Mouse (Mus musculus) C2C12 (cell line): ENCODE results near the gene Rabac1.

Experiments
- CEBPB ChIP-seq: IDR thresholded peaks from one replicate; pipeline ENCODE4 v1.6.1; 2011; ENCODE audit warnings: low read depth, mild to moderate bottlenecking, control low read depth, moderate library complexity
- CTCF ChIP-seq: IDR thresholded peaks from one replicate; pipeline ENCODE4 v1.5.1; 2011; ENCODE audit not compliant: control insufficient read depth, insufficient read depth, insufficient read length
- FOSL1 ChIP-seq: IDR thresholded peaks from one replicate; pipeline ENCODE4 v1.8.0; 2011; ENCODE audit warnings: mild to moderate bottlenecking, low read length; ENCODE audit not compliant: poor library complexity, insufficient read depth, severe bottlenecking
- MAX ChIP-seq: IDR thresholded peaks from one replicate; pipeline ENCODE4 v1.6.1; 2011; ENCODE audit warnings: mild to moderate bottlenecking, control low read depth
- MYOD1 ChIP-seq: IDR thresholded peaks from one replicate; pipeline ENCODE4 v1.6.1; 2011; ENCODE audit warnings: low read depth; ENCODE audit not compliant: control insufficient read depth, insufficient read length
- MYOG ChIP-seq: IDR thresholded peaks from one replicate; pipeline ENCODE4 v1.6.1; 2011; ENCODE audit not compliant: control insufficient read depth, insufficient read length; ENCODE audit errors: extremely low read depth
- USF1 ChIP-seq: IDR thresholded peaks from one replicate; pipeline ENCODE4 v1.6.1; 2011; ENCODE audit warnings: low read depth, mild to moderate bottlenecking, control low read depth, moderate library complexity

DNA sequence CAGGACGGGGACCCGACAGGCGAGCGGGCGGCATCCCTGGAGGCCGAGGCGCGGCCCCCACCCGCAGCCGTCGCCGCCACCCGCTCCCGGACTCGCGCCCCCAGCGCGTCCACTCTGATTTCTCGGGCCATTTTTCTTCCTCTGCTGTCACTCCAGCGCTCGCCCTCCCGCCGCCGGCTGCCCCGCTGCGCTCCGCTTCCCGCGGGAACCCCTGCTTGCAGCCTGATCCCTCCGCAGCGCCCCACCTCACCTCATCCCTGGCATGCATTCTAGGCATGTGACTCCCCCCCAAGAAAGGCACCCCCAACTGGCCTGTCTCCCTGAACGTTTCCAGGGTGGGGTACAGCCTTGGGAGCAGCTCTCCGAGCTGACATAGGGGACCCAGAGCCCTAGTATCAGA lies 17.3 kb downstream of the Rabac1 start:
- TF ChIP-seq CTCF, result no peak
- TF ChIP-seq CEBPB, result no peak
- TF ChIP-seq MAX, result no peak
- no peak for TF ChIP-seq MYOG
- no peak for TF ChIP-seq USF1
- TF ChIP-seq FOSL1, result no peak
- no peak for TF ChIP-seq MYOD1
